Mouse (Mus musculus): ENCODE measurements at regions not wholly inside any gene's neighbourhood (a gene's known extent, or its start where the extent isn't known, plus 50 kb on each side); places are given as distances from the start of the nearest gene placed in this dataset.
A peak's percentile ranks its signal among the peaks of the same experiment; 100 is the strongest.

- no peak for DNase-seq (ENCODE audit: low spot score in 2 of 2)
These were observed 68.6 kb downstream of the Dad1 start for GRCm38 (mm10) chr14:54185265-54185830.

GRCm38 (mm10) chr14:54183873-54184272 is 70.0 kb downstream of the Dad1 start:
- no peak for DNase-seq (ENCODE audit: low spot score in 2 of 2)

GRCm38 (mm10) chr14:54182838-54183237 is 71.1 kb downstream of the Dad1 start:
- no peak for DNase-seq (ENCODE audit: low spot score in 2 of 2)

GRCm38 (mm10) chr14:54181306-54181705 is 72.6 kb downstream of the Dad1 start:
- DNase-seq (ENCODE audit: low spot score in 2 of 2): no peak

GRCm38 (mm10) chr14:54180754-54181153 is 73.2 kb downstream of the Dad1 start:
- DNase-seq (ENCODE audit: low spot score in 2 of 2): no peak

- no peak for DNase-seq (ENCODE audit: low spot score in 2 of 2)
These were observed 73.6 kb downstream of the Dad1 start for GRCm38 (mm10) chr14:54180271-54180670.

- no peak for DNase-seq (ENCODE audit: low spot score in 2 of 2)
These were observed 75.0 kb downstream of the Dad1 start for GRCm38 (mm10) chr14:54178856-54179255.

GRCm38 (mm10) chr14:54176469-54176868 is 77.4 kb downstream of the Dad1 start:
- DNase-seq (ENCODE audit: low spot score in 2 of 2): no peak

GRCm38 (mm10) chr14:54175476-54175875 is 78.4 kb downstream of the Dad1 start:
- no peak for DNase-seq (ENCODE audit: low spot score in 2 of 2)

- no peak for DNase-seq (ENCODE audit: low spot score in 2 of 2)
These were observed 80.6 kb downstream of the Dad1 start for GRCm38 (mm10) chr14:54173316-54173715.

GRCm38 (mm10) chr14:54169254-54169653 is 84.7 kb downstream of the Dad1 start:
- no peak for DNase-seq (ENCODE audit: low spot score in 2 of 2)

- no peak for DNase-seq (ENCODE audit: low spot score in 2 of 2)
These were observed 85.4 kb downstream of the Dad1 start for GRCm38 (mm10) chr14:54168414-54168931.

GRCm38 (mm10) chr14:54166057-54166456 is 87.8 kb downstream of the Dad1 start:
- DNase-seq (ENCODE audit: low spot score in 2 of 2): peak in 1 of 2 experiments; percentile 33

- no peak for DNase-seq (ENCODE audit: low spot score in 2 of 2)
These were observed 89.0 kb downstream of the Dad1 start for GRCm38 (mm10) chr14:54164874-54165273.

- DNase-seq (ENCODE audit: low spot score in 2 of 2): no peak
These were observed 92.0 kb downstream of the Dad1 start for GRCm38 (mm10) chr14:54161916-54162315.

GRCm38 (mm10) chr14:54161206-54161605 is 92.7 kb downstream of the Dad1 start:
- DNase-seq (ENCODE audit: low spot score in 2 of 2): no peak

GRCm38 (mm10) chr14:54159816-54160215 is 94.1 kb downstream of the Dad1 start:
- DNase-seq (ENCODE audit: low spot score in 2 of 2): no peak

- DNase-seq (ENCODE audit: low spot score in 2 of 2): no peak
These were observed 95.5 kb downstream of the Dad1 start for GRCm38 (mm10) chr14:54158214-54158965.

GRCm38 (mm10) chr14:54156536-54156935 is 97.4 kb downstream of the Dad1 start:
- DNase-seq (ENCODE audit: low spot score in 2 of 2): no peak

- peak; percentile 61 to 64 for DNase-seq (ENCODE audit: low spot score in 2 of 2)
These were observed 101.2 kb downstream of the Dad1 start for GRCm38 (mm10) chr14:54152485-54153235.

GRCm38 (mm10) chr14:54151921-54152320 is 102.0 kb downstream of the Dad1 start:
- DNase-seq (ENCODE audit: low spot score in 2 of 2): no peak

GRCm38 (mm10) chr14:54151272-54151671 is 102.6 kb downstream of the Dad1 start:
- DNase-seq (ENCODE audit: low spot score in 2 of 2): no peak

GRCm38 (mm10) chr14:54150221-54150620 is 103.7 kb downstream of the Dad1 start:
- DNase-seq (ENCODE audit: low spot score in 2 of 2): no peak

Data from frontal cortex, postnatal 36 days (tissue).